Mouse (Mus musculus) hindbrain, postnatal 0 days (tissue): ENCODE measurements around the gene Dnttip2. TPM values are rescaled to one million over a fixed set of nuclear protein-coding genes. Genes with fewer than 3 reads are reported as not detected.

Experiments
- ATAC-seq: fragments of 200-750 bp; cut with Nextera tagmentation; 2 replicates; pipeline ENCODE4 v1.8.0; 2017; ENCODE audit warnings: mild to moderate bottlenecking, moderate TSS enrichment, moderate library complexity
- DNase-seq: peaks from one replicate; pipeline ENCODE4 v3.0.0-alpha.2; 2015; ENCODE audit warnings: low spot score
- H3K27ac ChIP-seq: fragments of 300-500 bp; sonication (generic); 2 replicates; pipeline ENCODE4 v1.5.1; 2014; ENCODE audit warnings: mild to moderate bottlenecking
- H3K27me3 ChIP-seq: fragments of 300-500 bp; sonication (generic); 2 replicates; pipeline ENCODE4 v1.6.1; 2014; ENCODE audit warnings: low read length, mixed read lengths; ENCODE audit not compliant: insufficient read depth
- H3K36me3 ChIP-seq: fragments of 300-500 bp; sonication (generic); 2 replicates; pipeline ENCODE4 v1.6.1; 2014; ENCODE audit warnings: low read length, mixed read lengths; ENCODE audit not compliant: insufficient read depth
- H3K4me1 ChIP-seq: fragments of 300-500 bp; sonication (generic); 2 replicates; pipeline ENCODE4 v1.6.1; 2014; ENCODE audit warnings: antibody characterized with exemption, low read length, mixed read lengths; ENCODE audit not compliant: insufficient read depth
- H3K4me2 ChIP-seq: fragments of 300-500 bp; sonication (generic); 2 replicates; pipeline ENCODE4 v1.6.1; 2014; ENCODE audit warnings: low read depth, mild to moderate bottlenecking, low read length, moderate library complexity, mixed read lengths
- H3K4me3 ChIP-seq: fragments of 300-500 bp; sonication (generic); 2 replicates; pipeline ENCODE4 v1.5.1; 2014; ENCODE audit warnings: low read length
- H3K9ac ChIP-seq: fragments of 300-500 bp; sonication (generic); replicated peaks from 2 replicates; pipeline ENCODE4 v1.6.1; 2014; ENCODE audit warnings: mild to moderate bottlenecking, low read length, moderate library complexity, mixed read lengths
- H3K9me3 ChIP-seq: fragments of 300-500 bp; sonication (generic); 2 replicates; pipeline ENCODE4 v1.6.1; 2016; ENCODE audit warnings: low read length, mixed read lengths
- CTCF ChIP-seq: IDR thresholded peaks from 2 replicates; pipeline ENCODE4 v1.5.1; 2016; ENCODE audit warnings: antibody characterized with exemption, control low read depth, low read depth
- WGBS: fragments of 180-500 bp; shearing (Covaris S2); extraction: QIAGEN DNeasy Blood & Tissue Kit; methylation state at CpG from one replicate; pipeline ENCODE4 v1.1.7; 2014; 5-methylcytosine and 5-hydroxymethylcytosine counted together
- polyA plus RNA-seq: library from polyadenylated mRNA; unstranded; fragments of >200 nt; fragmentation: Nextera tagmentation; extraction: Ambion mirVana; gene quantifications from 2 replicates; pipeline ENCODE4 v1.2.1, GENCODE M21; 2015
- total RNA-seq: library from RNA; depleted of rRNA; stranded (reverse); fragments of >200 nt; gene quantifications from 2 replicates; pipeline ENCODE4 v1.2.3, GENCODE M21; 2014

Dnttip2 gene
- total and polyA plus RNA-seq, 2 experiments from 2014 or later: 9.9 to 43.7 TPM

- H3K4me1 ChIP-seq: peaks cover 5% of the 10 kb centered on the region; the same call in 1 of the 2 replicates
- H3K36me3 ChIP-seq: no peaks in the 10 kb centered on the region
- no peak for TF ChIP-seq CTCF
- WGBS: 37% methylated on average over 5 of the region's 5 CpGs
- ATAC-seq: no peak
- H3K27me3 ChIP-seq: no peaks in the 10 kb centered on the region
- no peak overlapping the region for H3K9ac ChIP-seq
- no peak overlapping the region for H3K27ac ChIP-seq
- no peaks in the 10 kb centered on the region for H3K9me3 ChIP-seq
- no peak overlapping the region for H3K4me3 ChIP-seq
- peak; percentile 49 for DNase-seq
- H3K4me2 ChIP-seq: no peak overlapping the region
Observed at GRCm38 (mm10) chr3:122296979-122297378, 22.8 kb downstream of the Dnttip2 start.

GRCm38 (mm10) chr3:122300983-122301919 lies 27.1 kb downstream of the Dnttip2 start:
- H3K27ac ChIP-seq: peak overlapping the region; percentile 38; the same call in 1 of the 2 replicates
- H3K27me3 ChIP-seq: no peaks in the 10 kb centered on the region
- no peak overlapping the region for H3K4me3 ChIP-seq
- peak; percentile 62 for ATAC-seq
- no peaks in the 10 kb centered on the region for H3K9me3 ChIP-seq
- no peaks in the 10 kb centered on the region; the same call in 1 of the 2 replicates for H3K4me1 ChIP-seq
- WGBS: 52% methylated on average over 9 of the region's 9 CpGs
- H3K36me3 ChIP-seq: no peaks in the 10 kb centered on the region
- TF ChIP-seq CTCF: no peak
- DNase-seq: peak; percentile 66
- no peak overlapping the region for H3K4me2 ChIP-seq
- no peak overlapping the region for H3K9ac ChIP-seq

- Histone ChIP-seq H3K4me1 (no peaks in the 10 kb centered on the region; the same call in 1 of the 2 replicates), H3K9me3 (no peaks in the 10 kb centered on the region), H3K27me3 (no peaks in the 10 kb centered on the region), H3K36me3 (no peaks in the 10 kb centered on the region), H3K9ac (no peak overlapping the region), H3K27ac (no peak overlapping the region), H3K4me2 (no peak overlapping the region), H3K4me3 (no peak overlapping the region)
- no peak for TF ChIP-seq CTCF
- ATAC-seq: no peak
- 90% methylated on average over 4 of the region's 4 CpGs for WGBS
- no peak for DNase-seq
Observed at GRCm38 (mm10) chr3:122304560-122304959, 30.4 kb downstream of the Dnttip2 start.

GRCm38 (mm10) chr3:122307894-122308671 lies 33.9 kb downstream of the Dnttip2 start:
- no peak for TF ChIP-seq CTCF
- no peaks in the 10 kb centered on the region for H3K27me3 ChIP-seq

GRCm38 (mm10) chr3:122308981-122309380 lies 34.8 kb downstream of the Dnttip2 start:
- no peak for ATAC-seq
- Histone ChIP-seq H3K4me3 (no peak overlapping the region), H3K36me3 (no peaks in the 10 kb centered on the region), H3K9ac (no peak overlapping the region), H3K9me3 (no peaks in the 10 kb centered on the region), H3K4me1 (no peaks in the 10 kb centered on the region), H3K27ac (no peak overlapping the region), H3K4me2 (no peak overlapping the region), H3K27me3 (no peaks in the 10 kb centered on the region)
- no peak for DNase-seq
- TF ChIP-seq CTCF: no peak
- WGBS: 30% methylated on average over 6 of the region's 6 CpGs

More at GRCm38 (mm10) chr3:122307894-122308671, 33.9 kb downstream of the Dnttip2 start:
- H3K36me3 ChIP-seq: no peaks in the 10 kb centered on the region
- no peaks in the 10 kb centered on the region for H3K4me1 ChIP-seq
- no peaks in the 10 kb centered on the region for H3K9me3 ChIP-seq
- H3K4me3 ChIP-seq: no peak overlapping the region
- H3K4me2 ChIP-seq: no peak overlapping the region
- DNase-seq (no peak), ATAC-seq (peak; percentile 45; the same call in 1 of the 2 replicates)
- WGBS: 60% methylated on average over 4 of the region's 4 CpGs
- no peak overlapping the region for H3K27ac ChIP-seq
- no peak overlapping the region for H3K9ac ChIP-seq

GRCm38 (mm10) chr3:122312078-122312477 lies 37.9 kb downstream of the Dnttip2 start:
- peak; percentile 98 for TF ChIP-seq CTCF
- no peak overlapping the region for H3K27ac ChIP-seq
- peak; percentile 36; the same call in 1 of the 2 replicates for ATAC-seq
- H3K9me3 ChIP-seq: no peaks in the 10 kb centered on the region
- no peak overlapping the region for H3K4me3 ChIP-seq
- WGBS: 13% methylated on average over 2 of the region's 2 CpGs
- no peaks in the 10 kb centered on the region for H3K36me3 ChIP-seq
- H3K27me3 ChIP-seq: no peaks in the 10 kb centered on the region
- H3K4me2 ChIP-seq: no peak overlapping the region
- peak; percentile 87 for DNase-seq
- no peaks in the 10 kb centered on the region for H3K4me1 ChIP-seq
- no peak overlapping the region for H3K9ac ChIP-seq
